Comparison of ENCODE assay signal across 9 mouse cellular contexts in the genomic region with DNA sequence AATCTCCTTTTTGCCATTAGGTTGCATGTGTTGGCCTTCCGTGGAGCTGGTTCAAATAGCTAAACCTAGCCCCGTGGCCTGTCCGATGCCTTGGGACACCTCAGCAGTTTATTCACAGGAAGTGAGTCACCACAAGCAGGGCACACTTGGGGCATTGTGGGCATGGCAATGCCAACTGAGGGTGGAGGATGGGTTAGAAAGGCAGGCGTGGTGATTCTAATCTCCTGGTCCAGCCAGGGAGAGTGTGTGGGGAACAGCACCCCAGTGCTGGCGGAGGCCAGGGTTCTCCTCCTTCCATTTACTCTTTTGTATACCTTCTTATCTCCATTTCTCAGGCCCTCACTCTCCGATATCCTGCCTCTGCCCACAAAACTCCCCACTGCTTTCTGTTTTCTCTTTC. TPM values are rescaled to one million over a fixed set of nuclear protein-coding genes. Genes with fewer than 3 reads are reported as not detected.
A peak's percentile ranks its signal among the peaks of the same experiment; 100 is the strongest.
DNase-seq lines count a peak whose midpoint lies in the region; ATAC-seq lines count a peak whose summit lies in the region.
"Had no signal": no experiment of that assay in that cellular context is flagged by ENCODE, and none has a peak within 500 bp of the region (broad histone marks: within the 10 kb centered on the region; RNA-seq: fewer than 3 reads in every experiment).

No protein-coding gene starts in this region.

- no peaks in the 10 kb centered on the region for H3K9me3 ChIP-seq in heart, embryonic 12.5 days (replicated peaks)
- no peaks in the 10 kb centered on the region for H3K9me3 ChIP-seq in midbrain, embryonic 13.5 days

- peaks cover 25% of the 10 kb centered on the region for H3K4me1 ChIP-seq in heart, embryonic 12.5 days (replicated peaks)
- H3K4me1 ChIP-seq in midbrain, embryonic 13.5 days (replicated peaks), result peaks cover 26% of the 10 kb centered on the region

- no peak overlapping the region for H3K27ac ChIP-seq in heart, embryonic 12.5 days (ENCODE audit: poor library complexity, severe bottlenecking)
- no peak overlapping the region for H3K27ac ChIP-seq in midbrain, embryonic 13.5 days

- DNase-seq in heart, adult 11 months, result peak; percentile 96
- DNase-seq in CD4-positive helper T cell, adult 2 months (ENCODE audit: low read depth, low spot score), result peak; percentile 34
- DNase-seq in c-Kit-positive CD71-positive TER-119-negative erythroid progenitor cells, embryonic 14.5 days (ENCODE audit: low read depth), result peak; percentile 79
- no peak for DNase-seq in ovary, postnatal 36 days (ENCODE audit: low spot score)
- no peak for DNase-seq in cerebellum, adult 8-10 months

- no peaks in the 10 kb centered on the region for H3K27me3 ChIP-seq in heart, embryonic 12.5 days (replicated peaks)
- no peaks in the 10 kb centered on the region for H3K27me3 ChIP-seq in midbrain, embryonic 13.5 days

- no peaks in the 10 kb centered on the region for H3K36me3 ChIP-seq in heart, embryonic 12.5 days
- no peaks in the 10 kb centered on the region for H3K36me3 ChIP-seq in midbrain, embryonic 13.5 days

- no peak overlapping the region for H3K4me3 ChIP-seq in heart, embryonic 12.5 days
- H3K4me3 ChIP-seq in midbrain, embryonic 13.5 days (replicated peaks), result no peak overlapping the region

- no peak overlapping the region for H3K4me2 ChIP-seq in heart, embryonic 12.5 days
- no peak overlapping the region for H3K4me2 ChIP-seq in midbrain, embryonic 13.5 days (replicated peaks)

- no peak overlapping the region for H3K9ac ChIP-seq in heart, embryonic 12.5 days
- H3K9ac ChIP-seq in midbrain, embryonic 13.5 days (replicated peaks), result no peak overlapping the region

- ATAC-seq in heart, embryonic 12.5 days (ENCODE audit: insufficient number of reproducible peaks, low FRiP score), result no peak
- peak; percentile 67 for ATAC-seq in megakaryocyte, adult 5-6 weeks (ENCODE audit: poor library complexity, severe bottlenecking)
- no peak for ATAC-seq in midbrain, embryonic 13.5 days
- ATAC-seq: inflammation-experienced regulatory T-cells, adult 6 months had no signal

- WGBS in heart, embryonic 12.5 days, result 39% methylated on average over 6 of the region's 6 CpGs
- WGBS in midbrain, embryonic 13.5 days, result 86% methylated on average over 6 of the region's 6 CpGs

RNA-seq across cellular contexts. Expression of a gene that starts 2.0 kb away (rescaled TPM):
- polyA plus RNA-seq in heart, embryonic 12.5 days (2016; fragmentation: Nextera tagmentation; extraction: Ambion mirVana), result 136 and 137 TPM in 2 replicates
- 184 and 191 TPM in 2 replicates for total RNA-seq in megakaryocyte, adult 5-6 weeks (2015)
- 86.0 and 107 TPM in 2 replicates for total RNA-seq in megakaryocyte, adult 5-6 weeks (2017)
- polyA plus RNA-seq in midbrain, embryonic 13.5 days (2015; fragmentation: Nextera tagmentation; extraction: Ambion mirVana), result 91.3 and 93.8 TPM in 2 replicates

RNA-seq across cellular contexts. Expression of a gene that starts 5.6 kb away (rescaled TPM):
- polyA plus RNA-seq in heart, embryonic 12.5 days (2016; fragmentation: Nextera tagmentation; extraction: Ambion mirVana), result 1.2 and 1.7 TPM in 2 replicates
- total RNA-seq in megakaryocyte, adult 5-6 weeks (2015), result 3.0 and 3.8 TPM in 2 replicates
- total RNA-seq in megakaryocyte, adult 5-6 weeks (2017), result 1.9 and 2.4 TPM in 2 replicates
- polyA plus RNA-seq in midbrain, embryonic 13.5 days (2015; fragmentation: Nextera tagmentation; extraction: Ambion mirVana), result 0.58 and 0.63 TPM in 2 replicates

RNA-seq across cellular contexts. Expression of a gene that starts 30.7 kb away (rescaled TPM):
- 29.5 and 31.7 TPM in 2 replicates for polyA plus RNA-seq in heart, embryonic 12.5 days (2016; fragmentation: Nextera tagmentation; extraction: Ambion mirVana)
- total RNA-seq in megakaryocyte, adult 5-6 weeks (2015), result 12.4 and 14.5 TPM in 2 replicates
- total RNA-seq in megakaryocyte, adult 5-6 weeks (2017), result 7.8 and 10.2 TPM in 2 replicates
- 46.4 and 50.1 TPM in 2 replicates for polyA plus RNA-seq in midbrain, embryonic 13.5 days (2015; fragmentation: Nextera tagmentation; extraction: Ambion mirVana)

RNA-seq across cellular contexts. Expression of a gene that starts 31.5 kb away (rescaled TPM):
- 26.9 and 29.7 TPM in 2 replicates for polyA plus RNA-seq in heart, embryonic 12.5 days (2016; fragmentation: Nextera tagmentation; extraction: Ambion mirVana)
- 49.5 and 55.2 TPM in 2 replicates for total RNA-seq in megakaryocyte, adult 5-6 weeks (2015)
- total RNA-seq in megakaryocyte, adult 5-6 weeks (2017), result 44.0 and 54.1 TPM in 2 replicates
- polyA plus RNA-seq in midbrain, embryonic 13.5 days (2015; fragmentation: Nextera tagmentation; extraction: Ambion mirVana), result 47.5 and 50.5 TPM in 2 replicates

RNA-seq across cellular contexts. Expression of a gene that starts 44.4 kb away (rescaled TPM):
- 29.7 and 30.9 TPM in 2 replicates for polyA plus RNA-seq in heart, embryonic 12.5 days (2016; fragmentation: Nextera tagmentation; extraction: Ambion mirVana)
- 20.5 and 21.2 TPM in 2 replicates for total RNA-seq in megakaryocyte, adult 5-6 weeks (2015)
- total RNA-seq in megakaryocyte, adult 5-6 weeks (2017), result 22.4 and 23.8 TPM in 2 replicates
- 45.7 and 49.9 TPM in 2 replicates for polyA plus RNA-seq in midbrain, embryonic 13.5 days (2015; fragmentation: Nextera tagmentation; extraction: Ambion mirVana)

Comparison
In these comparisons a context has a peak if more than half of its experiments do, and no peak if none do; other contexts are left out.
1. DNase-seq: peak in heart, adult 11 months (single experiment), CD4-positive helper T cell, adult 2 months (single experiment) and c-Kit-positive CD71-positive TER-119-negative erythroid progenitor cells, embryonic 14.5 days (single experiment); none in ovary, postnatal 36 days (single experiment) and cerebellum, adult 8-10 months (single experiment).